Mouse (Mus musculus) erythroblast, embryonic 14.5 days (primary cell): Measurements from ENCODE around the gene Arrdc2. TPM values are rescaled to one million over a fixed set of nuclear protein-coding genes. Genes with fewer than 3 reads are reported as not detected.

Experiments used
- H3K27me3 ChIP-seq: 2 replicates; pipeline ENCODE4 v1.6.1; 2012; ENCODE audit warnings: inconsistent platforms; ENCODE audit not compliant: control insufficient read depth
- H3K36me3 ChIP-seq: 2 replicates; pipeline ENCODE4 v1.6.1; 2012; ENCODE audit warnings: mild to moderate bottlenecking, inconsistent platforms; ENCODE audit not compliant: control insufficient read depth
- H3K4me1 ChIP-seq: 2 replicates; pipeline ENCODE4 v1.6.1; 2012; ENCODE audit warnings: inconsistent platforms; ENCODE audit not compliant: control insufficient read depth
- H3K4me3 ChIP-seq: replicated peaks from 2 replicates; pipeline ENCODE3; 2012; ENCODE audit warnings: moderate library complexity, mild to moderate bottlenecking, inconsistent platforms
- H3K9me3 ChIP-seq: 2 replicates; pipeline ENCODE4 v1.6.1; 2012; ENCODE audit warnings: low read length, inconsistent platforms, mixed read lengths; ENCODE audit not compliant: control insufficient read depth
- GATA1 ChIP-seq: IDR thresholded peaks from 2 replicates; pipeline ENCODE4 v1.6.1; 2012; ENCODE audit warnings: low read length, inconsistent platforms, mixed read lengths
- TAL1 ChIP-seq: IDR thresholded peaks from 3 replicates; pipeline ENCODE4 v1.6.1; 2012; ENCODE audit warnings: low read length, inconsistent platforms, mixed read lengths
- polyA plus RNA-seq: library from polyadenylated mRNA; stranded (reverse); fragments of >175 nt; gene quantifications from 2 replicates; pipeline ENCODE4 v1.2.3, GENCODE M21; 2012

Arrdc2 gene
- polyA plus RNA-seq, 1 experiment = 50.4 TPM

DNA sequence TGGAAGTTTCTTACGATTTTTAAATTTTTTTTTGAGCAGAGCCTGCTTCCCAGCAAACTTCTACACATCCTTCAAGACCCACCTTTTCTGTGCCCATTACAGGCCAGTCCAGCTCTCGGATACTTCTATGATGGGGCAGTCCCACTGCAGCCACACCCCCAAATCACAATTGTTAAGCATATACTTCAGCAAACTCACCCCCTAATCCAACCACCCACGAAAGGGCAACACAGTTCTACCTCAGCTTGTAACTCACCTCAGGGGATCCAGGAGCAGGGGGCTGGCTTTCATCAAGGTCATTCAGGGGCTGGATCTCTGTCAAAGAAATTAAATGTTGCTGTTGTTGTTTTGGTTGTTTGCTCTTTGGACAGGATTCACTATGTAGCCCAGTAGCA is 52.5 kb downstream of the Arrdc2 start:
- peaks cover 55% of the 10 kb centered on the region for H3K4me1 ChIP-seq
- H3K27me3 ChIP-seq = no peaks in the 10 kb centered on the region
- peaks cover 73% of the 10 kb centered on the region for H3K36me3 ChIP-seq
- TF ChIP-seq TAL1 (no peak), GATA1 (no peak)
- H3K9me3 ChIP-seq = no peaks in the 10 kb centered on the region
- H3K4me3 ChIP-seq = no peak overlapping the region

DNA sequence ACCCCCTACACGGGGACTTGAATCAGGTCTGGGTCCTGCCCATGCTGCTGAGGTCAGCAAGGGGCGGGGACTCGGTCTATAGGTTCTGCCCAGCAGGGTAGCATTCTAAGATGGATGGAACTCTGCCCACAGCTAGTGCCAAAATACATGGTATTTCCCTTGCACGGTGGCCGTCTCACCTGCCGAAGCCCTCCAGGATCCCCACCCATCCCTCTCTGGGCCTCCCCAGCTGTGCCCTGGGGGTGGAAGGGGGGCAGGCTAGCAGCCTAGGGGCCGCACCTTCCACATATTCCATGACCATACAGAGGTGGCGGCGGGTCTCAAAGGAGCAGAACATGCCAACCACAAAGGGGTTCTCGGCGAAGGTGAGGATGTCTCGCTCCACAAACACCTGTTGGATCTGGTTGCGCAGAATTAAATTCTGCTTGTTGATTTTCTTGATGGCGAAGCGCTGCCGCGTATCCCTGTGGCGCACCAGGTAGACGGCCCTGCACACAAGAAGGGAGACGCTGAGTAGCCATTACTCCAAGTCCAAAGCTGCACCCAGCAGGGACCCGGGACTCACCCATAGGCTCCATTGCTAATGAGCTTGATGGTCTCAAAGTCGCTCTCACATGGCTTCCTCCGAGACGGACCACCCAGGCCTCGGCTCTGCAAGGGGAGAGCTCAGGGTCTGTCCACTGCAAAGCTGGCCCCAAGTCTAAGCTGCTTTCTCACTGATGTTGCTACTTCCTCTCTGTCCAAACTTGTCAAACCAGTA is 53.0 kb downstream of the Arrdc2 start:
- Histone ChIP-seq H3K9me3 (no peaks in the 10 kb centered on the region), H3K27me3 (no peaks in the 10 kb centered on the region), H3K4me1 (peaks cover 49% of the 10 kb centered on the region), H3K4me3 (no peak overlapping the region), H3K36me3 (peaks cover 78% of the 10 kb centered on the region)
- TF ChIP-seq GATA1 = no peak
- TF ChIP-seq TAL1 = no peak

Other genes starting within 250 kb of the Arrdc2 start
- 13.3 and 13.4 TPM in 2 replicates for gene Isyna1, start 245.3 kb downstream of the Arrdc2 start, polyA plus RNA-seq
- 40.7 and 52.6 TPM in 2 replicates for gene Ssbp4, start 230.8 kb downstream of the Arrdc2 start, polyA plus RNA-seq
- 0.12 and 0.40 TPM in 2 replicates for gene Lrrc25, start 223.6 kb downstream of the Arrdc2 start, polyA plus RNA-seq
- 0.13 TPM in 1 of 2 replicates, not detected in the other for gene Gdf15, start 207.3 kb downstream of the Arrdc2 start, polyA plus RNA-seq
- 0.29 and 0.32 TPM in 2 replicates for gene Pgpep1, start 179.3 kb downstream of the Arrdc2 start, polyA plus RNA-seq
- gene Lsm4, start 166.5 kb downstream of the Arrdc2 start, polyA plus RNA-seq = 70.4 and 88.0 TPM in 2 replicates
- 816 and 971 TPM in 2 replicates for gene Jund, start 140.8 kb downstream of the Arrdc2 start, polyA plus RNA-seq
- gene Iqcn, start 136.3 kb downstream of the Arrdc2 start, polyA plus RNA-seq = 0.02 TPM in 1 of 2 replicates, not detected in the other
- gene Gm3336, start 121.2 kb downstream of the Arrdc2 start, polyA plus RNA-seq = not detected in 2 replicates
- 0.02 TPM in 1 of 2 replicates, not detected in the other for gene Pde4c, start 116.0 kb downstream of the Arrdc2 start, polyA plus RNA-seq
- 0.30 and 0.59 TPM in 2 replicates for gene Rab3a, start 85.0 kb downstream of the Arrdc2 start, polyA plus RNA-seq
- gene Mpv17l2, start 78.8 kb downstream of the Arrdc2 start, polyA plus RNA-seq = 11.4 and 15.6 TPM in 2 replicates
- 3.8 and 4.9 TPM in 2 replicates for gene Pik3r2, start 63.0 kb downstream of the Arrdc2 start, polyA plus RNA-seq
- 3.7 and 4.8 TPM in 2 replicates for gene Mast3, start 34.7 kb downstream of the Arrdc2 start, polyA plus RNA-seq
- gene Il12rb1, start 31.3 kb downstream of the Arrdc2 start, polyA plus RNA-seq = 0.03 TPM in 1 of 2 replicates, not detected in the other
- gene Kcnn1, start 23.5 kb upstream of the Arrdc2 start, polyA plus RNA-seq = 0.16 and 0.21 TPM in 2 replicates
- gene Ccdc124, start 34.2 kb upstream of the Arrdc2 start, polyA plus RNA-seq = 37.3 and 38.8 TPM in 2 replicates
- gene Slc5a5, start 53.0 kb upstream of the Arrdc2 start, polyA plus RNA-seq = 0.03 and 0.06 TPM in 2 replicates
- 441 and 685 TPM in 2 replicates for gene Rpl18a, start 57.7 kb upstream of the Arrdc2 start, polyA plus RNA-seq
- 3.0 and 3.3 TPM in 2 replicates for gene Map1s, start 66.2 kb upstream of the Arrdc2 start, polyA plus RNA-seq